Mouse (Mus musculus) ES-E14 (cell line): Measurements from ENCODE around the gene Rgs3.

Experiments used
- CHD2 ChIP-seq: IDR thresholded peaks from 2 replicates; pipeline ENCODE4 v1.6.1; 2014; ENCODE audit warnings: mild to moderate bottlenecking, low read depth, low read length, inconsistent platforms
- MAFK ChIP-seq: IDR thresholded peaks from 2 replicates; pipeline ENCODE4 v1.6.1; 2014; ENCODE audit warnings: mild to moderate bottlenecking, low read depth, low read length, inconsistent platforms; ENCODE audit not compliant: insufficient read depth
- ZC3H11A ChIP-seq: IDR thresholded peaks from 2 replicates; pipeline ENCODE4 v1.6.1; 2012; ENCODE audit warnings: low read depth, mild to moderate bottlenecking, inconsistent platforms, low read length, borderline replicate concordance
- ZNF384 ChIP-seq: IDR thresholded peaks from 2 replicates; pipeline ENCODE4 v1.6.1; 2012; ENCODE audit warnings: low read depth, low read length, inconsistent platforms

DNA sequence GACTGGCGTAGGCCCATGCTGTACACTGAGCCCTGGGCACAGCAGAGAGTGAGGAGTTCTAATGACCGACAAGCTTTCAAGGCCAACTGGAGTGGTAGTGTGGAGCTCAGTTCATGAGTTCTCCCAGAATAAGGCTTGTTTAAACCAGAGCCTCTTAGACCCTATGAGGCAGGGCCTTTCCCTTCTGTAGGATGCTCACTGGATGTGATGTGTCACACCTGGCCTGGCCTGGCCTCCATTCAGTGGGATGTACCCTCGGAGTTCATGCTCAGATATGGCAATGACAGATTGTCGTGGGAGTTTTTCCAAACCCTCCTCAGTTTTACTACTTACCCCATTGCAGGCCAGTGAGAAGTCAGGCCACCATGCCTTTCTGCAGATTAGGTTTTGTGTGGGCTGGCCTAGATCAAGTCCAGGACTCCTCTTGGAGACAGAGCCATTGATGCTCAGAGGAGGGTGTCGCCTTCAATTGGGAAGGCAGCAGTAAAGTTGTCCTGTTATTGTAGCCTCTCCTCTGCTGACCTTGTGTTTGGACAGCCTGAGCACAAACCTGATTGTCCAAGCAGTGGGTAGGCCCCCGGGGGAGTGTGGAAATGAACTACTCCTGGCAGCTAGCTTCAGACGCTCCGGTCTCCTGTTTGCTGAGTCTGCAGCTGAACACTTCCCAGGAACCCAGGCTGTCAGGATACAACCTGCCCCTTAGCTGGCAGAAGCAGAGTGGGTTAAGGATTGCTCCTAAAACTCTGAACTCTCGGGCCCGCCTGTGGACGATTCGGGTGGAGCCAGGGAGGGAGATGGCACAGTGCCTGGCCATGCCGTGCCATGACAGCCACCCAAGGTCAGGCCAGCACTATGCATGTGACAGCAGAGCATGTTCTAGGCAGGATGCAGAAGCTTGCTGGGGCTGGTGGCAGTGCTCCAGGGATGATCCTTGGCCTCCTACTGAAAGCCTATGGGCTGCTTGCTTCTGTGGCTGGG, 109.7 kb downstream of the Rgs3 start:
- TF ChIP-seq ZC3H11A (no peak), CHD2 (no peak), ZNF384 (no peak), MAFK (no peak)
